Mouse (Mus musculus) ES-E14 (cell line): ENCODE measurements around the gene Ccdc148. TPM values are rescaled to one million over a fixed set of nuclear protein-coding genes. Genes with fewer than 3 reads are reported as not detected.

Experiments used
- DNase-seq: peaks from one replicate; pipeline ENCODE4 v3.0.0-alpha.2; 2013; ENCODE audit warnings: low read depth, low spot score
- H3K27ac ChIP-seq: 2 replicates; pipeline ENCODE4 v1.5.1; 2012; ENCODE audit warnings: low read depth, mild to moderate bottlenecking, low read length, moderate library complexity, mixed read lengths; ENCODE audit not compliant: poor library complexity, insufficient read depth, severe bottlenecking
- H3K36me3 ChIP-seq: 2 replicates; pipeline ENCODE4 v1.6.1; 2012; ENCODE audit warnings: mild to moderate bottlenecking, low read length, moderate library complexity, mixed read lengths; ENCODE audit not compliant: control insufficient read depth, poor library complexity, insufficient read depth, severe bottlenecking
- H3K4me1 ChIP-seq, 2 experiments: fragments of 150-350 bp in 1 of 2; sonication (generic) in 1 of 2; 2 replicates each; pipeline ENCODE4 v1.6.1; 2012; ENCODE audit warnings: low read length in 2 of 2, mild to moderate bottlenecking in 1 of 2, mixed read lengths in 1 of 2; ENCODE audit not compliant: control insufficient read depth in 2 of 2, insufficient read depth in 2 of 2, poor library complexity in 1 of 2
- H3K4me3 ChIP-seq, 2 experiments: fragments of 150-350 bp in 1 of 2; sonication (generic) in 1 of 2; 2 replicates each; pipeline ENCODE4 v1.5.1; 2012; ENCODE audit warnings: low read length in 2 of 2, low read depth in 1 of 2, mild to moderate bottlenecking in 1 of 2, mixed read lengths in 1 of 2; ENCODE audit not compliant: insufficient read depth in 1 of 2, poor library complexity in 1 of 2, severe bottlenecking in 1 of 2
- H3K9ac ChIP-seq: 2 replicates; pipeline ENCODE4 v1.6.1; 2012; ENCODE audit warnings: low read depth, mild to moderate bottlenecking, low read length, mixed read lengths; ENCODE audit not compliant: poor library complexity, insufficient read depth, severe bottlenecking
- H3K9me3 ChIP-seq: fragments of 150-350 bp; sonication (generic); 2 replicates; pipeline ENCODE4 v1.6.1; 2012; ENCODE audit warnings: low read depth, mild to moderate bottlenecking, low read length; ENCODE audit not compliant: control insufficient read depth, insufficient read depth
- CHD2 ChIP-seq: IDR thresholded peaks from 2 replicates; pipeline ENCODE4 v1.6.1; 2014; ENCODE audit warnings: mild to moderate bottlenecking, low read depth, low read length, inconsistent platforms
- HCFC1 ChIP-seq: IDR thresholded peaks from 2 replicates; pipeline ENCODE4 v1.6.1; 2012; ENCODE audit warnings: low read length, inconsistent platforms, borderline replicate concordance; ENCODE audit not compliant: insufficient read depth
- MAFK ChIP-seq: IDR thresholded peaks from 2 replicates; pipeline ENCODE4 v1.6.1; 2014; ENCODE audit warnings: mild to moderate bottlenecking, low read depth, low read length, inconsistent platforms; ENCODE audit not compliant: insufficient read depth
- ZC3H11A ChIP-seq: IDR thresholded peaks from 2 replicates; pipeline ENCODE4 v1.6.1; 2012; ENCODE audit warnings: low read depth, mild to moderate bottlenecking, inconsistent platforms, low read length, borderline replicate concordance
- ZNF384 ChIP-seq: IDR thresholded peaks from 2 replicates; pipeline ENCODE4 v1.6.1; 2012; ENCODE audit warnings: low read depth, low read length, inconsistent platforms
- in situ Hi-C, 2 experiments: fragments of 600-800 bp; cut with MboI; formaldehyde crosslinking; loops; one replicate each; pipeline ENCODE4 v1.15.1; 2025; ENCODE audit warnings: low sequenced_read_pairs in 2 of 2, inconsistent platforms in 1 of 2; ENCODE audit not compliant: unreplicated experiment in 2 of 2
- total RNA-seq: library from RNA; depleted of rRNA; stranded (reverse); fragments of 300-350 nt; gene quantifications from 2 replicates; pipeline ENCODE4 v1.2.3, GENCODE M21; 2012

Gene Ccdc148
- total RNA-seq, 1 experiment = 0.27 TPM

DNA sequence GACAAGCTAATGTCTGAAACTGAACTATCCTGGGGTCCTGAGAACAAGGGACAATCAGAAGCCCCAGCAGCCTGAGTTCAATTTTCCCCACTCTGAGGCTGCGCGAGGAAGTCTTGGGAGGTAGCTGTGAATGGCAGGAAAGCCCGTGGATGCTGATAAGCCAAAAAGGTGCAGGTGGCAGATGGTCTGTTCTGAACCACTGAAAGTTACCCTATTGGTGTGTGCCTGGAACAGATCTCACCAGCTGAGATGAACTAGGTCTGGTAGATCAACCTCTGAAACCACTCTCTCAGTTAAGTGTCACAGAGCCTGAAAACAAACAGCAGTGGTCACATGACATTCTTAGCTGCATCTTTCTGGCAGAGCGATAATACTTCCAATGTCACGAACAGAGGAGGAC lies 360.9 kb downstream of the Ccdc148 start:
- H3K9me3 ChIP-seq = no peaks in the 10 kb centered on the region
- TF ChIP-seq CHD2 (no peak), MAFK (no peak), ZNF384 (no peak), ZC3H11A (no peak), HCFC1 (no peak)
- no peaks in the 10 kb centered on the region for H3K4me1 ChIP-seq
- no peak overlapping the region for H3K27ac ChIP-seq
- H3K36me3 ChIP-seq = no peaks in the 10 kb centered on the region
- no peak overlapping the region for H3K4me3 ChIP-seq
- in situ Hi-C loops = no loop called here
- no peak for DNase-seq
- no peak overlapping the region for H3K9ac ChIP-seq

- no peaks in the 10 kb centered on the region for H3K9me3 ChIP-seq
- no peaks in the 10 kb centered on the region for H3K4me1 ChIP-seq
- H3K27ac ChIP-seq = no peak overlapping the region
- TF ChIP-seq CHD2 (no peak), ZNF384 (no peak), ZC3H11A (no peak), MAFK (no peak), HCFC1 (no peak)
- in situ Hi-C loops = no loop called here
- no peak overlapping the region for H3K9ac ChIP-seq
- H3K36me3 ChIP-seq = no peaks in the 10 kb centered on the region
- H3K4me3 ChIP-seq = no peak overlapping the region
- no peak for DNase-seq
These were observed 361.4 kb downstream of the Ccdc148 start for GRCm38 (mm10) chr2:58799126-58799525.

DNA sequence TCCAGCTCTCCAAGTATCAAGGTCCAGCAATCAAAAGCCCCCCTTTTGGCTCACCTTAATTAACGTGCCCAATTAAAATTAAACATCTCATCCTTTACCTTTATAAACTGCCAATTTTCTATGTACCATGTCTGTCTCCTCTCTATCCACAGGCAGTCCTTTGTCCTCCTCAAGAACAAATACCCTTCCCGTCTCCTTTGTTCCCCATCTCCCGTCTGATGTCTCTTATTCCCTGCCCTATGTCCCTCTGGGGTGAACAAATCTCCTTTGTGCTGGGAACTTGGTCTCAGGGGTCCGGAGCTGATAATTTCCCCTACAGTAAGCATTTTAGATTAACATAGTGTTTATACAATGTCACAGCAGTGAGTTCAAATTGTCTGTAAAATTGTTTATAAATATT lies 363.0 kb downstream of the Ccdc148 start:
- no peaks in the 10 kb centered on the region for H3K9me3 ChIP-seq
- H3K4me1 ChIP-seq = no peaks in the 10 kb centered on the region
- DNase-seq = no peak
- TF ChIP-seq ZNF384 = no peak
- no peak for TF ChIP-seq HCFC1
- TF ChIP-seq MAFK = no peak
- TF ChIP-seq CHD2 = no peak
- TF ChIP-seq ZC3H11A = no peak
- in situ Hi-C loops = no loop called here
- H3K36me3 ChIP-seq = no peaks in the 10 kb centered on the region
- no peak overlapping the region for H3K9ac ChIP-seq
- no peak overlapping the region for H3K27ac ChIP-seq
- no peak overlapping the region for H3K4me3 ChIP-seq

DNA sequence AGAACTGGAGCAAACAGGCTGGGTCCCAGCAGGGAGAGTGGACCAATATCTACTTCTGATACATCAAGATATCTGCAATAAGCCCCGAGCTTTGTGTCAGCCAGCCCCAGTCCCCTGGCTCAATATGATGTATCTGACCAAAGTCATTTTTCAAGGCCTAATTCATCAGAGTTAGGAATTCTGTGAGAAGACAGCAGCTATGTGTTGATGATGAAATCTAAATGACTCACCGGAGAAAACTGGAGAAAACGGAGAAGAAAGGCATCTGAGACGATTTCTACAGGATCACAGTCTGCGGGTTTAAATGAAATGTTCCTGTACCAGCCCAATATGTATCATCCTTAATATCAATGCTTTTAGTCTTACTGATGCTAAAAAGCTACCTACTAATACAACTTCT lies 365.1 kb downstream of the Ccdc148 start:
- Histone ChIP-seq H3K4me1 (no peaks in the 10 kb centered on the region), H3K9ac (no peak overlapping the region), H3K4me3 (no peak overlapping the region), H3K9me3 (no peaks in the 10 kb centered on the region), H3K36me3 (no peaks in the 10 kb centered on the region), H3K27ac (no peak overlapping the region)
- no peak for DNase-seq
- in situ Hi-C loops = no loop called here
- TF ChIP-seq CHD2 = no peak
- no peak for TF ChIP-seq HCFC1
- no peak for TF ChIP-seq MAFK
- TF ChIP-seq ZNF384 = no peak
- no peak for TF ChIP-seq ZC3H11A

GRCm38 (mm10) chr2:58794489-58794888 lies 366.0 kb downstream of the Ccdc148 start:
- H3K27ac ChIP-seq = no peak overlapping the region
- H3K9ac ChIP-seq = no peak overlapping the region
- in situ Hi-C loops = no loop called here
- no peaks in the 10 kb centered on the region for H3K4me1 ChIP-seq
- TF ChIP-seq MAFK (no peak), ZC3H11A (no peak), CHD2 (no peak), HCFC1 (no peak), ZNF384 (no peak)
- no peaks in the 10 kb centered on the region for H3K9me3 ChIP-seq
- no peaks in the 10 kb centered on the region for H3K36me3 ChIP-seq
- no peak overlapping the region for H3K4me3 ChIP-seq
- DNase-seq = no peak
